Mouse (Mus musculus): ENCODE measurements around the gene Adora1.

Gene Adora1

GRCm38 (mm10) chr1:134195117-134195516 lies 40.1 kb downstream of the Adora1 start:
- in situ Hi-C loops (cut with MboI, MseI): no loop called here

DNA sequence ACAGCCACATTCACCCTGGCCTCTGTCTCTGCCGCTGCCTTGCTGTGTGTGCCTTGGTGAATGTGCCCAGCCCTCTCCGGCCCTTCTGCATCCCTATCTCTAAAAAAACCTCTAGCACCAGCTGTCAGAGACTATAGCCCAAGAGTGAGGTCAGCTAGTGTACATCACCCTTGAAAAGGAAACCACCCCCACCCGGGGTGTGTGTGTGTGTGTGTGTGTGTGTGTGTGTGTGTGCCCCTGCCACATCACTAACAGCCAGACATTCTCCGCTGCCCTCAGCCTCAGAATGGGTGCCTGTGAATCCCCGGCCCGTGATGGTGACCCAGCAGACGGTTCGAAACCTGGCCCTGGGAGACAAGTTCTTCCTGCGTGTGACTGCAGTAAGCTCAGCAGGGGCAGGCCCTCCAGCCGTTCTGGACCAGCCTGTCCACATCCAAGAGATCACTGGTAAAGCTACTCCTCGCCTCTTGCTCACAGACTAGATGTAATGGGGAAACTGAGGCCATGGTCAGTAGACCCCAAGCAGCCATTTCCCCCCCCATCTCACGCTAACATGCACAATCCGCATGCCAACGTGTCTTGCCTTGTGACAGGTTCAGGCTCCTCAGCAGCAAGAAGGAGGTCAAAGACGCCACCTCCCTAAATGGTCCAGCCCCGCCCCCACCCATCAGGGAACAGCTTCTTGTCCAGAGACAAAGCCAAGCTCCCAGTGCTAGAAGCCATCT lies 40.8 kb downstream of the Adora1 start:
- in situ Hi-C loops (cut with MboI, MseI): no loop called here

DNA sequence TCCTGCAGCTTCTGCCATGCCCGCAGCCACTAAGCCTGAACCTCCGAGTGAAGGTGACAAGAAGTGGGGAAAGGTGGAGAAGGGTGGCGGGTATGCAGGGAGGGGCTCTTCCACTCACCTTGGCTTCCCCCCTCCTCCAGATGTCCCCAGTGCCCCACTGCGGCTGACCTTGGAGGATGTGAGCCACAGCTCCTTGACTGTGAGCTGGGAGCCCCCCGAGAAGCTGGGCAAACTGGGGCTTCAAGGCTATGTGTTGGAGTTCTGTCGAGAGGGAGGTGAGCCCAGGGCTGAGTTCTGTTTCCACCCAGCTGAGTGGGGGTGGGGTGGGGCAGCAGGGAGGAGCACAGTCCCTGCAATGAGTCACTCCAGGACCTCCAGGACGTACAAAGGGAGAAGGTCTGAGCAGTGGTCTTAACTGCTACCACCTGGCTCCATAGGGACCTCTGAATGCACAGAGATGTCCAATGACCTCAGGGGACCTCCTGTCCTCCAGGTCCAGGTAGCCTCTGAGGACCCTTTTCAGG lies 41.5 kb downstream of the Adora1 start:
- in situ Hi-C loops (cut with MboI, MseI): no loop called here

DNA sequence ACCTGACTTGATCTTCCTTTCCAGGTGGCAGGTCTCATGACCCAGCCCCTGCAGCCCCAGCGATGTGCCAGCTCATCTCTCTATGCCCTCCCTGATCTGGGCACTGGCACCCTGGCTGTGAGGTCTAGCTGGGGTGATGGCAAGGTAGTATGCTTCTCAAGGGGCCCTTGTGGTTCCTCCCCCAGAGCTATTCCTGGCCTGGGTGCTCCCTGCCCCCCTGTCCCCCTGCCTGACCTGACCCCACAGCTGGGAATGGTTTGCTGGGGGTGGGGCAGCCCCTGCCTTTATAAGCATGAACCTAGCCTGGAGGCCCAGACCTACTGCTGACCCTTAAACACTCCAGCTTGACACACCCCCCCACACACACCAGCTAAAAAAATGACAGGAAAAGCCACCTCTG lies 42.1 kb downstream of the Adora1 start, which contains the start of gene Mybph:
TSS of gene Mybph (plus strand) at position 323 of the 400 bp plus-strand sequence.
- in situ Hi-C loops (cut with MboI, MseI): no loop called here

DNA sequence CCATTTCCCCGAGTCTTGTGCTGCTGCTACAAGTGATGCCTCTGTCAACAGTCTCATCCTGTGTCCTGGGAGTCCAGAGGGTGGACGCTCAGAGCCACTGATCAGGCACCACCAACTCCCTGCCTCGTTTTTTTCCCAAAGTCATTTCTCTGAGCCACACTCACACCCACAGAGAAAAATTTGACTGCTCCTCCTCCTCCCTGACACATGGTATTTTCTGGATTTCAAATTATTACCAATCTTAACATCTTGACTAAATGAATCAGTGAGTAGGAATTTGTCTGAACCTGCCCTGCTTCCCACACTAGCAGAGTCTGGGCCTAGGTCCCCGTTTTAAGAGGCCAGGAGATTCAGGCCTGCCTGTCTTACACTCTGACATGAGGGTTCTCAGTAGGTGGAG lies 43.2 kb downstream of the Adora1 start:
- in situ Hi-C loops (cut with MboI, MseI): no loop called here

GRCm38 (mm10) chr1:134191192-134191591 lies 44.0 kb downstream of the Adora1 start:
- in situ Hi-C loops (cut with MboI, MseI): no loop called here

GRCm38 (mm10) chr1:134188989-134189729 lies 46.1 kb downstream of the Adora1 start:
- in situ Hi-C loops (cut with MboI, MseI): no loop called here

GRCm38 (mm10) chr1:134188217-134188616 lies 47.0 kb downstream of the Adora1 start:
- in situ Hi-C loops (cut with MboI, MseI): no loop called here

- in situ Hi-C loops (cut with MboI, MseI): no loop called here
Observed at GRCm38 (mm10) chr1:134184089-134184488, 51.1 kb downstream of the Adora1 start.

GRCm38 (mm10) chr1:134182025-134182424 lies 53.2 kb downstream of the Adora1 start, which contains the start of gene Chil1:
Gene Chil1 (plus strand): TSS chr1:134182176.
- in situ Hi-C loops (cut with MboI, MseI): no loop called here

GRCm38 (mm10) chr1:134177976-134178375 lies 57.3 kb downstream of the Adora1 start:
- in situ Hi-C loops (cut with MboI, MseI): loop anchor here (10.0 kb wide), 1 partner anchor 587 kb away; no protein-coding TSS in a partner anchor

DNA sequence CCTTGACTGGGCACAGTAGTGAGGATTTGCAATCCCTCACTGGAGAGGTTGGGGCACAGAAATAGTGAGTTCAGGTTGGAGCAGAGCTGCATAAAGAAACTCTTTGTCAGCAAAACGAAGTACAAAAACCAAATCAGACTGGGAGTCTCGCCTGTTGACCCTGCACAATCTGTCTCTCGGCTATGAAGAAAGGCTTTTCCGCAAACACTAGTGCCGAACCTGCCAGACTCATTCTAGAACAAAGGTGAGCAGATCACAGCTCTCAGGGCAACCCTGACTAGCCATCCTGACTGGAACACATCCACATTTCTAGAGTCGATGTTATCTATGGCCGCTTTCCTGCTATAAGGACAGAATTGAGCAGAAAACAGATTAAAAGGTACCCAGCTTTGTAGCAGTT lies 62.1 kb downstream of the Adora1 start:
- in situ Hi-C loops (cut with MboI, MseI): loop anchor here (10.0 kb wide), 1 partner anchor 592 kb away; no protein-coding TSS in a partner anchor

GRCm38 (mm10) chr1:134168985-134169697 lies 66.1 kb downstream of the Adora1 start:
- in situ Hi-C loops (cut with MboI, MseI): no loop called here

- in situ Hi-C loops (cut with MboI, MseI): no loop called here
Observed at GRCm38 (mm10) chr1:134168567-134168966, 66.7 kb downstream of the Adora1 start.

DNA sequence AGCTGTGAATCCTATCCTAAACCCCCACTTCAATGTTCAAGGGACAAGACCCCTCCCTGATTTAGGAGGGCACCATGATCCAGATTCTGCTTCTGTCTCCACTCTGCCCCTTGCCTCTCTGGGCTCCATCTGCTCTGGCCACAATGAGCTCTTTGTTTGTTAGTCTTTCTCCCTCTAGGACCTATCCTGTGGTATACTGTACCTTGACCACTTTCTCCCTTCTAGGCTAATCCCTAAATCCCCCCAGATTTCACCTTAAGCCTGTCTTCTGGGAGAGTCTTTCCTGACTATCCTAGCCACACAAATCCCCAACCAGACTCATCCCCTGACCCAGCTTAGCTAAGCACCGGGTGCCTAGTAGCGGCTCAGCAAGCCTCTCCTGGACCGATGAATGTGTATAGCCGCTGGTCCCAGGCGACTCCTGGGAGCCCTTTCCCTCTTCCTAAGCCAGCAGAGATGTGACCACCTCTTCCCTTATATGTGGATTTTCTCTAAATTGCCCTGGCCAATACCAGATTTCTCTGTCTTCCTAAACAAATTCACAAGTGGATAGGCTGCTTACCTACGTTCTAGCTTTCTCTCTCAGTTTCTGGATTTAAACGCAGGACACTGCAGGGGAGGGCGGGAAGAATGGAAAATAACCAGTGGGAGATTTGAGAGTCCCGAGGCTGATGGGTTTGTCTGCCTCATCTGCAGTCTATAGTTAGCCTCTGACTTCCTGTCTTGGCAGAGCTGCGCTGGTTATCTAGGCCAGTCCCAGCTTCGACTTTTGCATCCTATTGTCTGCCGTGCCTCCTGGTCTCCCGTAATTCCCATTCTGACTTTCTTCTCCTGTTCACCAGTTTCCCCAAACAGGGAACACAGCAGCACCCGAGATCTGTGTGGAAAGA lies 67.6 kb downstream of the Adora1 start:
- in situ Hi-C loops (cut with MboI, MseI): no loop called here

- in situ Hi-C loops (cut with MboI, MseI): no loop called here
Observed at GRCm38 (mm10) chr1:134166547-134166946, 68.7 kb downstream of the Adora1 start.

GRCm38 (mm10) chr1:134164454-134164853 lies 70.8 kb downstream of the Adora1 start:
- in situ Hi-C loops (cut with MboI, MseI): no loop called here

DNA sequence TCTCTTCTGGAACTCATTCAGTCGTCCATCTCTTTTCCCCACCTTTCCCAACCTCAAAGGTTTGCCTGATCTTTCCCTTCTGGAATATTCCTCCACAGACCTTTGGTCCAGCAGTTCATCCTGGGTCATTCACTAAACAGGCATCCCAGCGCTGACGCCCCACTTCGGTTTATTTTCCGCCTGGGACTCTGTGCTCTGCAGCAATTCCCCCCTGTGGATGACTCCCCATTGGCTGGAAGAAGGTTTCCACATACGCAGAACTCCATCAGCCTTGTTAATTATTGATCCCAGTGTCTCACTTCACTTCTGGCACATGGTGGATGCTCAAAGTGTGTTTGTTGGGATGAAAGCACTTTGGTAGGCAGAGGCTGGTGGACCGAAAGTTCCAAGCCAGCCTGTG lies 71.8 kb downstream of the Adora1 start:
- in situ Hi-C loops (cut with MboI, MseI): no loop called here

DNA sequence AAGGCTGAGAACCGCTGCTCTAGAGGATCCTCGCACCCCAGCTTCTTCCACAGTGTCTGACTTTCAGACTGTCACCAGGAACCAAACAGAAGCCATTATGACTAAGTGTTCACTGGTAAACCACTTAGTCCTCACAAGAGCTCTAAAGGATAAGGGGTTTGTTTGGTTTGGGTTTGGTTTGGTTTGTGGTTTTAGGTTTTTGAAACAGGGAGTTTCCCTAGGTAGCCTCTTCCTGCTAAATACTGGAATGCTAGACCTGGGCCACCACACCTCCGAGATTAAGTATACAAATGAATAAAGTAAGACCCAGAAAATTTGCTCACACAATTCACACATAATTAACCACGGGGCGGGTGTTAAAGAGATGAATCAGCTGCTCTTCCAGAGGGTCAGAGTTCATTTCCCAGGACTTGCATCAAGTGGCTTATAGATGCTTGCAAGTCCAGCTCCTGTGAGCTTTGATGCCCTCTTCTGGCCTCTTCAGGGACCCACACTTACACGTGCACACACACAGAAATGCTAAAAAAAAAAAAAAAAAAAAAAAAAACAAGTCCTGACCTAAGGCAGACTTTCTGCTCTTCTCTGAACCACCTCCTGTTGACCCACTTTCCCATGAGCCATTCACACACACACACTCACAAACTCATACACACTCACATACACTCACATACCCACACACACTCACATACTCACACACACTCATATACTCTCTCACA lies 72.6 kb downstream of the Adora1 start:
- in situ Hi-C loops (cut with MboI, MseI): no loop called here

- in situ Hi-C loops (cut with MboI, MseI): no loop called here
Observed at GRCm38 (mm10) chr1:134161399-134161798, 73.8 kb downstream of the Adora1 start.
